Mouse (Mus musculus) liver, embryonic 14.5 days (tissue): Measurements from ENCODE around the gene Kcnj16. TPM values are rescaled to one million over a fixed set of nuclear protein-coding genes. Genes with fewer than 3 reads are reported as not detected.

Experiments
- ATAC-seq: fragments of 200-750 bp; cut with Nextera tagmentation; 2 replicates; pipeline ENCODE4 v1.8.0; 2017; ENCODE audit warnings: moderate number of reproducible peaks, mild to moderate bottlenecking, moderate library complexity; ENCODE audit not compliant: insufficient read depth
- DNase-seq, 3 experiments: peaks; one replicate each; pipeline ENCODE4 v3.0.0-alpha.2; 2012 to 2013; ENCODE audit warnings: low read depth in 3 of 3, low spot score in 3 of 3
- H3K27ac ChIP-seq: fragments of 300-500 bp; sonication (generic); 2 replicates; pipeline ENCODE4 v1.5.1; 2014; ENCODE audit warnings: moderate library complexity, mild to moderate bottlenecking, control low read depth, inconsistent platforms
- H3K27me3 ChIP-seq: fragments of 300-500 bp; sonication (generic); 2 replicates; pipeline ENCODE4 v1.6.1; 2014; ENCODE audit warnings: mild to moderate bottlenecking, low read length, moderate library complexity; ENCODE audit not compliant: control insufficient read depth, insufficient read depth
- H3K36me3 ChIP-seq: fragments of 300-500 bp; sonication (generic); replicated peaks from 2 replicates; pipeline ENCODE4 v1.6.1; 2014; ENCODE audit warnings: low read depth; ENCODE audit not compliant: control insufficient read depth, insufficient read depth
- H3K4me1 ChIP-seq, 2 experiments: fragments of 200-500 bp in 1 of 2; fragments of 300-500 bp in 1 of 2; sonication (generic) in 1 of 2; replicated peaks; 2 replicates each; pipeline ENCODE4 v1.6.1; 2012 to 2014; ENCODE audit warnings: antibody characterized with exemption in 1 of 2, inconsistent platforms in 1 of 2, low read length in 1 of 2; ENCODE audit not compliant: control insufficient read depth in 2 of 2, insufficient read depth in 2 of 2
- H3K4me2 ChIP-seq: fragments of 300-500 bp; sonication (generic); 2 replicates; pipeline ENCODE4 v1.6.1; 2014; ENCODE audit warnings: low read depth, mild to moderate bottlenecking, control low read depth, moderate library complexity
- H3K4me3 ChIP-seq, 2 experiments: fragments of 200-500 bp in 1 of 2; fragments of 300-500 bp in 1 of 2; sonication (generic) in 1 of 2; 2 replicates each; pipeline ENCODE4 v1.5.1; 2012 to 2014; ENCODE audit warnings: low read depth in 2 of 2, low read length in 2 of 2, mild to moderate bottlenecking in 2 of 2, control low read depth in 1 of 2, inconsistent platforms in 1 of 2, moderate library complexity in 1 of 2; ENCODE audit not compliant: insufficient read depth in 1 of 2
- H3K9ac ChIP-seq: fragments of 300-500 bp; sonication (generic); replicated peaks from 2 replicates; pipeline ENCODE4 v1.6.1; 2014; ENCODE audit warnings: mild to moderate bottlenecking, control low read depth, moderate library complexity
- H3K9me3 ChIP-seq: fragments of 300-500 bp; sonication (generic); 2 replicates; pipeline ENCODE4 v1.6.1; 2016; ENCODE audit warnings: low read length, mixed read lengths; ENCODE audit not compliant: control insufficient read depth
- CTCF ChIP-seq: IDR thresholded peaks from 2 replicates; pipeline ENCODE4 v1.5.1; 2016; ENCODE audit warnings: antibody characterized with exemption, low read depth, control low read depth
- EP300 ChIP-seq: IDR thresholded peaks from 2 replicates; pipeline ENCODE4 v1.6.1; 2016; ENCODE audit warnings: antibody characterized with exemption, low read depth
- WGBS: fragments of 180-500 bp; shearing (Covaris S2); extraction: QIAGEN DNeasy Blood & Tissue Kit; methylation state at CpG from one replicate; pipeline ENCODE4 v1.1.7; 2014; ENCODE audit not compliant: insufficient replicate concordance; 5-methylcytosine and 5-hydroxymethylcytosine counted together
- polyA plus RNA-seq, 2 experiments: library from polyadenylated mRNA; depleted of rRNA in 1 of 2; stranded (reverse) in 1 of 2; unstranded in 1 of 2; fragments of >200 nt; fragmentation: Nextera tagmentation in 1 of 2; extraction: Ambion mirVana in 1 of 2; gene quantifications; 2 replicates each; pipeline versions ENCODE4 v1.2.1 to v1.2.3; 2012 to 2014

Kcnj16 gene
- polyA plus RNA-seq, 2 experiments: 0.06 TPM; not detected in 1

DNA sequence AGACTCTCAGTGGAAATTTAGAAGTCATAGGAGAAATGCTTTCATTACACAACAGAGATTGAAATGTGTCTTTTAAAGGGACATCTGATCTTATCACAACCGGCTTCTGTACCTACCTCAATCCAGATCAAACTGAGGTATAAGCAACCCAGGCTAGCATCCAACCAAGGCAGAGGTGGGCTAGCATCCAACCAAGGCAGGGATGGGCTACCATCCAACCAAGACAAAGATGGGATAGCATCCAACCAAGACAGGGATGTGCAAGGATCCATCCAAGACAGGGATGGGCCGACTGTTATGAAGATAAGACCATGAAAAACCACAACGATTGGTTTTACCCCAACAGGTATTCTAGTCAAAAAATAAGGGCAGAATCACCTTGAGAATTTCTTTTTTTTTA, 48.4 kb downstream of the Kcnj16 start:
- Histone ChIP-seq H3K27ac (no peak overlapping the region), H3K9ac (no peak overlapping the region), H3K36me3 (no peaks in the 10 kb centered on the region), H3K4me2 (no peak overlapping the region), H3K4me3 (no peak overlapping the region), H3K27me3 (no peaks in the 10 kb centered on the region), H3K4me1 (no peaks in the 10 kb centered on the region), H3K9me3 (no peaks in the 10 kb centered on the region)
- ATAC-seq: no peak
- TF ChIP-seq CTCF (no peak), EP300 (no peak)
- DNase-seq: no peak
- WGBS: 60% methylated on average over 3 of the region's 3 CpGs

DNA sequence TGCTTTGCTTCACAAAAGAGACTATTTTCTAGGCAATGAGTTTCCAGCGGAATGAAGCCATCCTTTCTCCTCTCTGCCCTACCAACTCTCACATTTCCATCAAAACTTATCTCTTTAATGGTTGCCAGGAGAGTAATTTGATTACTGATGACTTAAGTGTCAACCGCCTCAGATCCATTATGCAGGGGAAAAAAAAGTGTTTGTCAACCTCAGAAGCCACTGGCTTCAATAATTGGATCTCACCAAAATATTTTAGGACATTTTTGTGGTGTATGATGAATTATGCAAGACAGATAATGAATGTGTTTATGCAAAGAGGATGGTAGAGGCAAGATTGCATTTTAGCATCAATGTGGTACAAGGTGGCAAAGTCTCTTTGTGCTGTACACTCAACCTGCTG, 52.4 kb downstream of the Kcnj16 start:
- DNase-seq (no peak), ATAC-seq (no peak)
- no peak overlapping the region for H3K4me2 ChIP-seq
- no peaks in the 10 kb centered on the region for H3K4me1 ChIP-seq
- TF ChIP-seq CTCF: no peak
- whole genome bisulfite sequencing: 41% methylated on average over 2 of the region's 2 CpGs
- H3K27me3 ChIP-seq: no peaks in the 10 kb centered on the region
- H3K9me3 ChIP-seq: no peaks in the 10 kb centered on the region
- H3K27ac ChIP-seq: no peak overlapping the region
- no peak overlapping the region for H3K4me3 ChIP-seq
- no peak overlapping the region for H3K9ac ChIP-seq
- no peaks in the 10 kb centered on the region for H3K36me3 ChIP-seq

DNA sequence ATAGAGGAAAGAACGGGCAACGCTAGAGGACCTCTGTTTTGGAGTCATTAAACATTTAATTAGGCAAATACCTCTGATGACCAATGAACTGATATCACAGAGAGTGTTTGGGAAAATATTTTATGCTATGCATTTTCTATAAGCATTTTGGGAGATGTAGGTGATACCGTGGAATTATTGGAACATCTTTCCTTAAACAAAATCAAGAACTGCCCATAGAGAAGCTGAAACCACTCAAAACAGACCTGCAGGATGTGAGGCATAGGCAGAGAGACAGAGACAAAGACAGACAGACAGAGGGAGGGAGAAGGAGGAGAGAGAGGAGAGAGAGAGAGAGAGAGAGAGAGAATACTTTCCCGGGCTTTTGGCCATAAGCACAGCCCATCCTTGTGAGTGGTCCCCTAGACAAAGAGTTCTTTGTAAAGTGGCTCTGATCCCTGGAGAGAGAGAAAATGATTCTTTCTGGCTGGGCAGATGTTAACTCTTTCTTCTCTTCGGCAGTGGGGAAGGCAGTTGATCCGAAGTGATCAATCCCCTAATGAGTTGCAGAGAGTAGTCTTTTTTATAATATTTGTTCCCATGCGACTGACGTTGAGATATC, 54.9 kb downstream of the Kcnj16 start:
- 60% methylated on average over 8 of the region's 8 CpGs for WGBS
- no peaks in the 10 kb centered on the region for H3K9me3 ChIP-seq
- TF ChIP-seq EP300: no peak
- DNase-seq: no peak
- no peak for ATAC-seq
- H3K4me2 ChIP-seq: no peak overlapping the region
- H3K27ac ChIP-seq: no peak overlapping the region
- no peaks in the 10 kb centered on the region for H3K36me3 ChIP-seq
- no peak overlapping the region for H3K9ac ChIP-seq
- H3K27me3 ChIP-seq: no peaks in the 10 kb centered on the region
- H3K4me3 ChIP-seq: no peak overlapping the region
- H3K4me1 ChIP-seq: no peaks in the 10 kb centered on the region

DNA sequence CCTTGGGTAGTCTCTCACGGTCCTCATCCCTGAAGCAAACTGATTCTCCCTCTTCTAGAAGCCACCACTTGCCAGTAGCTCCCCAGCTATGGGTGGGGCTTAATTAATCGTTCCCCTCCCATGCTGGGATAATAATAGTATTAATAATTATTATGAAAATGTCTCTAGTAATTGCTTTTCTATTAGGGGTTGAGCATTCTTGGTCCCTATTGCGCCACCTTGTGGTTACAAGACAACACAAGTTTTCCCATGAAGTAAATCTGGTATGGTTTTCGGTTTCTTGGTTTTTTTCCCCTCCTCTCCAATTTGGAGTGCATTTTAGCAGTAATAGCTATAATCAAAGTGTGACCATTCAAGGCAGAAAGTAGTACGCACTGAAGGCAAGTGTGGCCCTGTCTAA, 74.3 kb downstream of the Kcnj16 start:
- no peaks in the 10 kb centered on the region for H3K36me3 ChIP-seq
- WGBS: 29% methylated on average over 5 of the region's 5 CpGs
- H3K9me3 ChIP-seq: no peaks in the 10 kb centered on the region
- TF ChIP-seq EP300 (no peak), CTCF (peak; percentile 41; the same call in 1 of the 2 replicates)
- no peak overlapping the region for H3K4me2 ChIP-seq
- H3K27ac ChIP-seq: no peak overlapping the region
- no peak overlapping the region for H3K9ac ChIP-seq
- DNase-seq: no peak
- no peaks in the 10 kb centered on the region for H3K27me3 ChIP-seq
- H3K4me1 ChIP-seq: no peaks in the 10 kb centered on the region
- no peak overlapping the region for H3K4me3 ChIP-seq
- ATAC-seq: no peak

DNA sequence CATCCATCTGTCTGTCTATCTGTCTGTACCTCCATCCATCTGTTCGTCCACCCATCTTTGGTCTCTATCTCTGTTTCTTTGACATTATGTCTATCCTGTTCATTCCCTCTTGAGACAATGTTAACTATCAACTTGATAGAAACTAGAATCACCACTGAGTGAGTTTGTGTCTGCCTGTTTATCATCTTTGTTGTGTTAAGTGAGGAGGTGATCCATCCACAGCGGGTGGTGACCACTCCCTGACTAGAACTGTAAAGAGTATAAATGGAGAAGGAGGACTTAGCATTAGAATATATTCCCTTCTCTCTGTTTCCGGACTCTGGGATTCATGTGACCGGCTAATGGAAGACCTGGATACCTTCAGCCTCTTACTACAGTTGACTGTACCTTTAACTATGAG, 75.5 kb downstream of the Kcnj16 start:
- WGBS: 72% methylated on average over 4 of the region's 4 CpGs
- Histone ChIP-seq H3K4me2 (no peak overlapping the region), H3K27ac (no peak overlapping the region), H3K9me3 (no peaks in the 10 kb centered on the region), H3K36me3 (no peaks in the 10 kb centered on the region), H3K4me3 (no peak overlapping the region), H3K9ac (no peak overlapping the region), H3K4me1 (no peaks in the 10 kb centered on the region), H3K27me3 (no peaks in the 10 kb centered on the region)
- DNase-seq (no peak), ATAC-seq (no peak)
- TF ChIP-seq EP300: no peak
- TF ChIP-seq CTCF: no peak
